Mouse (Mus musculus): Measurements from ENCODE around the gene Tmem88b. TPM values are rescaled to one million over a fixed set of nuclear protein-coding genes. Genes with fewer than 3 reads are reported as not detected.
"Not testable (repeated sequence)": the region's sequence is repeated elsewhere in the genome, so short reads cannot be mapped to it uniquely, and the experiment has no call there.

The Tmem88b gene
- total and polyA plus RNA-seq, 3 experiments, result 0.19 to 0.32 TPM; not detected in 1

- H3K36me3 ChIP-seq (ENCODE audit: control insufficient read depth in 1 of 2, insufficient read depth in 2 of 2, low read length in 2 of 2), result peaks cover 0 to 18% of the 10 kb centered on the region in 2 experiments; a peak in 2 of 4 replicates
Measured at GRCm38 (mm10) chr4:155742684-155743083, 43.0 kb downstream of the Tmem88b start.

GRCm38 (mm10) chr4:155740681-155741080 is 45.0 kb downstream of the Tmem88b start:
- H3K4me3 ChIP-seq (ENCODE audit: control insufficient read depth in 1 of 2, insufficient read depth in 1 of 2, low read depth in 2 of 2, low read length in 2 of 2); H3K27me3 ChIP-seq (ENCODE audit: control insufficient read depth in 1 of 2, insufficient read depth in 2 of 2, low read length in 2 of 2); H3K4me1 ChIP-seq (ENCODE audit: control insufficient read depth in 1 of 2, insufficient read depth in 2 of 2, low read length in 2 of 2); H3K9me3 ChIP-seq (replicated peaks; ENCODE audit: insufficient read depth, low read length); H3K79me2 ChIP-seq (ENCODE audit: control insufficient read depth, insufficient read depth, low read length, poor library complexity); DNase-seq (ENCODE audit: low read depth, low spot score); H3K27ac ChIP-seq (ENCODE audit: control insufficient read depth, low read depth, low read length); H3K9ac ChIP-seq (ENCODE audit: control insufficient read depth, low read depth, low read length, poor library complexity, severe bottlenecking): not testable (repeated sequence)
- peaks cover 0 to 16% of the 10 kb centered on the region in 2 experiments; a peak in 2 of 4 replicates for H3K36me3 ChIP-seq (ENCODE audit: control insufficient read depth in 1 of 2, insufficient read depth in 2 of 2, low read length in 2 of 2)

More at GRCm38 (mm10) chr4:155742684-155743083, 43.0 kb downstream of the Tmem88b start:
- Histone ChIP-seq H3K27ac (ENCODE audit: control insufficient read depth, low read depth, low read length) (no peak overlapping the region), H3K27me3 (ENCODE audit: control insufficient read depth in 1 of 2, insufficient read depth in 2 of 2, low read length in 2 of 2) (no peaks in the 10 kb centered on the region), H3K9me3 (replicated peaks; ENCODE audit: insufficient read depth, low read length) (no peaks in the 10 kb centered on the region), H3K9ac (ENCODE audit: control insufficient read depth, low read depth, low read length, poor library complexity, severe bottlenecking) (no peak overlapping the region), H3K4me1 (ENCODE audit: control insufficient read depth in 1 of 2, insufficient read depth in 2 of 2, low read length in 2 of 2) (no peaks in the 10 kb centered on the region), H3K79me2 (ENCODE audit: control insufficient read depth, insufficient read depth, low read length, poor library complexity) (no peaks in the 10 kb centered on the region), H3K4me3 (ENCODE audit: control insufficient read depth in 1 of 2, insufficient read depth in 1 of 2, low read depth in 2 of 2, low read length in 2 of 2) (no peak overlapping the region)
- DNase-seq (ENCODE audit: low read depth, low spot score), result no peak
- TF ChIP-seq USF1 (IDR thresholded peaks at IDR 0.05; ENCODE audit: low read depth, low read length), result no peak
- TF ChIP-seq EP300 (IDR thresholded peaks at IDR 0.05; ENCODE audit: low read depth in 1 of 2, low read length in 2 of 2), result no peak
- no peak for TF ChIP-seq MXI1 (IDR thresholded peaks at IDR 0.05; ENCODE audit: low read depth, low read length)
- no peak for TF ChIP-seq TCF12 (IDR thresholded peaks at IDR 0.05; ENCODE audit: low read depth, low read length)
- TF ChIP-seq NRF1 (IDR thresholded peaks at IDR 0.05; ENCODE audit: insufficient read depth, low read depth, low read length, poor library complexity, severe bottlenecking), result no peak
- TF ChIP-seq ETS1 (IDR thresholded peaks at IDR 0.05; ENCODE audit: low read depth, low read length), result no peak

DNA sequence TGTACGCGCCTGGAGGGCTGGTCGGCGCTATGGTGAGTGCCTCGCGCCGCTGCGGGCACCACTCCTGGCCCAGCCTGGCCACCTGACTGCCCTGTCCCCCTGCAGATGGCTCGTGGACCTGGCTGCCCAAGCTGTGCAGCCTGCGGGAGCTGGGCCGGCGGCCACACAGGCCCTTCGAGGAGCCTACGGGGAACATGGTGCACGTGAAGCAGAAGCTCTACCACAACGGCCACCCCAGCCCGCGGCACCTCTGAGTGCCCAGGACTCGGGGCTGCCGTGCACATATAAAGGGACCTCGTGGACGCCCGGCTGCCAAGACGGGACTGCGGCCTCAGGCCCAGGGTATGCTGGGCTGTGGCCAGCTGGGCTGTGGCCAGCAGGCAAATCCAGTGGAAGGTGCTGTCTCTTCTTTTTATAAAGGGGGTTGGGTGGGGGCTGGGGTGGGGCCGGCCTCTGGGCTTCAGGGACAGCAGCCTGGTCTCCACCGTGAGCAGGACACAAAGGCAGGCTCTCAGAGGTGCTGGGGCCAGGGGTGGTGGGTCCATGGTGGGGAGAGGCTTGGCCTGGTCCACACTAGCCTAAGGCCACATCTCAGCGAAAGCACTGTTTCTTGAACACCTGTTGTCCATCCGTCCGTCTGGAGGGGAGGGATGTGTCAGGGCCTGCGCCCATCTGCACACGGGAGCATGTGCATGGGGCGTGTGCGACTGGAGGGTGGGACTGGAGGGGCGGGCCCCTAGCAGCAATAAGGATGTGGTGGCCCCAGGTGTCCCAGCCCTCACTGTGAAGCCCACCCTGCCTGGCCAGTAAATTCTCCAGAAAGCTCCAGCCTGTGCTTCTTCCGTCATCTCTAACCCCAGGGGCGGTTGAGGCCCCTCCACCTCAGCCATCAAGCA is 45.7 kb downstream of the Tmem88b start:
- Histone ChIP-seq H3K9ac (ENCODE audit: control insufficient read depth, low read depth, low read length, poor library complexity, severe bottlenecking) (no peak overlapping the region), H3K36me3 (ENCODE audit: control insufficient read depth in 1 of 2, insufficient read depth in 2 of 2, low read length in 2 of 2) (peaks cover 0 to 15% of the 10 kb centered on the region in 2 experiments; a peak in 2 of 4 replicates)

More for the DNA sequence above, 45.7 kb downstream of the Tmem88b start:
- Histone ChIP-seq H3K27me3 (ENCODE audit: control insufficient read depth in 1 of 2, insufficient read depth in 2 of 2, low read length in 2 of 2) (no peaks in the 10 kb centered on the region), H3K4me1 (ENCODE audit: control insufficient read depth in 1 of 2, insufficient read depth in 2 of 2, low read length in 2 of 2) (0 out of 4 replicates have a peak, but pooled peaks cover 0 to 5% of the 10 kb centered on the region in 2 experiments), H3K27ac (ENCODE audit: control insufficient read depth, low read depth, low read length) (no peak overlapping the region), H3K9me3 (replicated peaks; ENCODE audit: insufficient read depth, low read length) (no peaks in the 10 kb centered on the region), H3K79me2 (ENCODE audit: control insufficient read depth, insufficient read depth, low read length, poor library complexity) (peaks cover 3% of the 10 kb centered on the region; the same call in 1 of the 2 replicates), H3K4me3 (ENCODE audit: control insufficient read depth in 1 of 2, insufficient read depth in 1 of 2, low read depth in 2 of 2, low read length in 2 of 2) (no peak overlapping the region)
- DNase-seq (ENCODE audit: low read depth, low spot score), result no peak
- no peak for TF ChIP-seq MEF2A (IDR thresholded peaks at IDR 0.05; ENCODE audit: extremely low read depth, insufficient replicate concordance, low read depth, low read length, poor library complexity, severe bottlenecking)
- TF ChIP-seq POLR2A (IDR thresholded peaks at IDR 0.05; ENCODE audit: control insufficient read depth in 1 of 2, insufficient read depth in 1 of 2, low read depth in 1 of 2, low read length in 2 of 2, poor library complexity in 1 of 2), result peak in 1 of 2 experiments; percentile 41; a peak in 1 of 4 replicates
- TF ChIP-seq ZNF384 (IDR thresholded peaks at IDR 0.05; ENCODE audit: low read depth, low read length), result no peak
- TF ChIP-seq POLR2AphosphoS2 (IDR thresholded peaks at IDR 0.05; ENCODE audit: low read length), result peak; percentile 43
